Mouse (Mus musculus): ENCODE measurements at regions not wholly inside any gene's neighbourhood (a gene's known extent, or its start where the extent isn't known, plus 50 kb on each side); places are given as distances from the start of the nearest gene placed in this dataset.

GRCm38 (mm10) chr2:162735761-162736160 is 74.8 kb upstream of the Ptprt start:
- in situ Hi-C loops (cut with MboI, MseI) = no loop called here

GRCm38 (mm10) chr2:162734286-162734685 is 73.3 kb upstream of the Ptprt start:
- in situ Hi-C loops (cut with MboI, MseI) = no loop called here

- in situ Hi-C loops (cut with MboI, MseI) = no loop called here
Measured at GRCm38 (mm10) chr2:162720016-162720415, 59.1 kb upstream of the Ptprt start.

- in situ Hi-C loops (cut with MboI, MseI) = no loop called here
Measured at GRCm38 (mm10) chr2:162718466-162718865, 57.5 kb upstream of the Ptprt start.

GRCm38 (mm10) chr2:162714976-162715375 is 54.0 kb upstream of the Ptprt start:
- in situ Hi-C loops (cut with MboI, MseI) = no loop called here

GRCm38 (mm10) chr2:162712972-162713371 is 52.0 kb upstream of the Ptprt start:
- in situ Hi-C loops (cut with MboI, MseI) = no loop called here

GRCm38 (mm10) chr2:162712394-162712793 is 51.4 kb upstream of the Ptprt start:
- in situ Hi-C loops (cut with MboI, MseI) = no loop called here
